Mouse (Mus musculus): ENCODE data around the gene Kcnj5.

GRCm38 (mm10) chr9:32271896-32272444 lies 72.2 kb downstream of the Kcnj5 start:
- peak; percentile 55 to 95 (median 61) for TF ChIP-seq CTCF (IDR thresholded peaks at IDR 0.05 in 2 of 3, conservative IDR thresholded peaks at IDR 0.05 in 1 of 3; ENCODE audit: control insufficient read depth in 1 of 3, insufficient read depth in 1 of 3, low read depth in 2 of 3, low read length in 3 of 3, poor library complexity in 1 of 3, severe bottlenecking in 1 of 3)
- no peak for TF ChIP-seq USF2 (IDR thresholded peaks at IDR 0.05; ENCODE audit: borderline replicate concordance in 1 of 2, insufficient read depth in 1 of 2, low read depth in 1 of 2, low read length in 2 of 2)
- no peak for TF ChIP-seq UBTF (IDR thresholded peaks at IDR 0.05; ENCODE audit: borderline replicate concordance, insufficient read depth, low read depth, low read length)
- TF ChIP-seq HCFC1 (IDR thresholded peaks at IDR 0.05; ENCODE audit: low read depth, low read length): no peak

Measured in MEL (cell line).